Mouse (Mus musculus) CD4-positive, CD25-positive, alpha-beta regulatory T cell, adult 9 weeks (primary cell): Measurements from ENCODE around the gene Lsamp. TPM values are rescaled to one million over a fixed set of nuclear protein-coding genes. Genes with fewer than 3 reads are reported as not detected.

ENCODE experiments used
- polyA plus RNA-seq: library from polyadenylated mRNA; unstranded; fragments of 100-300 nt; shearing (Covaris generic); gene quantifications from one replicate; pipeline ENCODE4 v1.2.1, GENCODE M21; 2017

The Lsamp gene
- polyA plus RNA-seq, result not detected

DNA sequence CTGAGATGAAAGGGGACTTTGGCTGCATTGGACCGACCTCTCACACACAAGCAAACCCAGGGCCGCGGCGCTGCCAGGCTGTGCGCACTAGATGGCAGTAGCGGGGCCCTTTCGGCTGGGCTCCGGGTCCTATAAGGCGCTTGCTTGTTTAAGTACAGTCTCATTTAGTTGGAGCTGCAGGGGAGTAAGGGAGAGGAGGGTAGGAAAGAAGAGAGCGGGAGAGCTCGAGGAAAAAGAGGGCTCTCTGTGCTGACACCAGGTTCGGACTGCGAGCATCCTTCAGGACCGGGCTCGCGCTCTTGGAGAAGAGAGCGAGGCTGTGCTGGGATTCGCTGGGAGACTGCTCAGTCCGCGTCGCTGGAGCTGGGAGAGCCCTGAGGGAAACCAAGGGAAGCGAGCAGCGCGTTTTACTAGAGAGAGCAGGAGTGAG, at the start of gene Lsamp:
TSS of gene Lsamp (plus strand) at position 157 of the 430 bp plus-strand sequence.

